Mouse (Mus musculus) left cerebral cortex, postnatal 4 days (tissue): ENCODE measurements around the gene Dgkz. TPM values are rescaled to one million over a fixed set of nuclear protein-coding genes. Genes with fewer than 3 reads are reported as not detected.

ENCODE experiments used
- DNase-seq: peaks from one replicate; pipeline ENCODE4 v3.0.0-alpha.2; 2022
- intact Hi-C: fragments of 180-260 bp; cut with DNase I; formaldehyde crosslinking; loops from one replicate; pipeline ENCODE4 v1.15.1; 2025
- total RNA-seq, 2 experiments: library from RNA; stranded (reverse); gene quantifications; 2 replicates each; pipeline ENCODE4 v1.2.3; 2021

Gene Dgkz
- total RNA-seq, 2 experiments from 2014 or later = 134 to 158 TPM

- peak; percentile 57 for DNase-seq
- intact Hi-C loops = no loop called here
These were observed 22.4 kb upstream of the Dgkz start for GRCm38 (mm10) chr2:91997905-91998608.

DNA sequence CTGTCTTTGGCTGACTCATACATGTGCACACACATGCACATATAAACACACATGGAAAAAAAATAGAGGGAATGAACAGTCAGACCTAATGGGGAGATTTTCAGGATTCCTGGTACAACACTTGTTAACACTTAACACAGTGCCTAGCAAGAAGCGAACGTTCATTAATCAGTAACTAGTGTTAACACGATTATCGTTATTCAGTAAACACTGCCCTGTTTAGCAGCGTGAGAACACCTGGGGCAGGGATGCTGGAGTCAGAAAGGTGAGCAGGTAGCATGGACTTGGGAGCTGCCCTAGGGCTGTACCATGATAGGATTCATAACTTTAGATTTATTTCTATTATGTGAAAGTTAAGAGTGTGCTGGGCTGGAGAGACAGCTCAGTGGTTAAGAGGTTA is 20.3 kb upstream of the Dgkz start:
- DNase-seq = no peak
- intact Hi-C loops = no loop called here

GRCm38 (mm10) chr2:91993409-91993808 is 17.7 kb upstream of the Dgkz start:
- intact Hi-C loops = no loop called here
- no peak for DNase-seq

GRCm38 (mm10) chr2:91989750-91990149 is 14.1 kb upstream of the Dgkz start:
- DNase-seq = no peak

DNA sequence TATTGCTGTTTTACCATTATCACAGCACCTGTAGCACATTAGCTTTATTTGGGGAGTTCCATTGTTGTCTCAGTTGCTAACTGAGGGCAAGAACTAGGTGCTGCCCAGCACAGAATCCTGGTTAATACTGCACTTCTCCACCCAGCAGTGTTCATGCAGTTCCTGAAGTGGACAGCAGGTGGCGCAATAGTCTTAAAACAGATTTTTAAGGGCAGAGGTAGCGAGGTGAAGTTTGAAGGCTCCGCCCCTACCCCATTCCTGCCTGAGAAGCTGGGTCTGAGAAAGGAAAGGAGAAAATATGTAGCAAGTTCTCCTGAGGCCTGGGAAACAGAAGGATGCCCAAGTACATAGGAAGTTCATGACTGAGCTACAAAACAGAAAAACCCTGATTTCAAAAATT is 11.9 kb upstream of the Dgkz start:
- intact Hi-C loops = loop anchor here (5.0 kb wide), 1 partner anchor 70 kb away; no protein-coding TSS in a partner anchor
- DNase-seq = peak; percentile 89

More at GRCm38 (mm10) chr2:91989750-91990149, 14.1 kb upstream of the Dgkz start:
- intact Hi-C loops = loop anchor here (5.0 kb wide), 1 partner anchor 68 kb away; no protein-coding TSS in a partner anchor

DNA sequence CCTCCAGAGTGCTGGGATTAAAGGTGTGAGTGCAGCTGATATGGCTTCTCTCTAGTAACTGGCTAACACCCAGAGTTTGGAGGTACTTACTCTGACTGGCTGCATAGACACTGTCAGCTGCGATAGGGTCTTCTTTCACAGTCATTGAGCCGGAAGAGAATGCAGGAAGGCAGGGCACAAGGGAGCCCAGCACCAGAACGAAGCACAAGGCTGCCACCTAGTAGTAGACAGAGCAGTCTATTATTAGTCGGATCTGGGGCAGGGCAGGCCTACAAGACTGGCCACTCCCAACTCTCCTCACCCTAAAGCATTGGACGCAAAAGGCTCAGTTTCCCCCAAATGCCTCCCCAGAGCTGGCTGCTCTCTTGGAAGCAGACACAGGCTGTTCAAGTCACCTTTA is 10.4 kb upstream of the Dgkz start:
- intact Hi-C loops = loop anchor here (5.0 kb wide), 1 partner anchor 71 kb away; no protein-coding TSS in a partner anchor
- DNase-seq = peak; percentile 58

DNA sequence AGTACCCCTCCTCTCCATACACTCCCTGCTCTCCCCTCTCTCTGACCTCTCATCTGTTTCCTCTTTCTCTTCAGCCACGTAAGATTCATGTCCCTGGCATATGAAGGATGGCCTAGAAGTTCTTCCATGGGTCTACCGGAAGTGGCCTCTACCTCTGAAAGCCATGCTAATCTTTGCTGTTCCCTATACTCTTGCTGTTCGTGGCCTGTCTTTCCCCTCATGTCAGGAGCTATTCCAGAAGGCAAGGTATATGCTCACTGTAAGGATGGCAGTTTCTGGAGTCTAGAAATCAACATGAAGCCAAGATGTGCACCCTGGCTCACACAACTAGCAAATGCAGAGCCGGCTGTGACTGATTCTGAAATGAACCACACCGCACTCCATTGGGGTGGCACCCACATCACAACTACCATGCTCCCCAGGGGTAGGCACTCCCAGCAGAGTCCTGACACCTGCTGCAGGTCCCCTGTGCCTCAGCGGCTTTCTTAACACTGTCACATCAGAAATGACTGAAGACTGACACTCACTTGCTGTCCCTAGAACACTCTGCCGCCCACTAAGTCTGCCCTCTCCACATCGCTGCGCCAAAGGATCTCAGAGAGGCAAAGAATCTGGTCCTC is 9.4 kb upstream of the Dgkz start:
- no peak for DNase-seq
- intact Hi-C loops = loop anchor here (5.0 kb wide), 1 partner anchor 72 kb away; no protein-coding TSS in a partner anchor

DNA sequence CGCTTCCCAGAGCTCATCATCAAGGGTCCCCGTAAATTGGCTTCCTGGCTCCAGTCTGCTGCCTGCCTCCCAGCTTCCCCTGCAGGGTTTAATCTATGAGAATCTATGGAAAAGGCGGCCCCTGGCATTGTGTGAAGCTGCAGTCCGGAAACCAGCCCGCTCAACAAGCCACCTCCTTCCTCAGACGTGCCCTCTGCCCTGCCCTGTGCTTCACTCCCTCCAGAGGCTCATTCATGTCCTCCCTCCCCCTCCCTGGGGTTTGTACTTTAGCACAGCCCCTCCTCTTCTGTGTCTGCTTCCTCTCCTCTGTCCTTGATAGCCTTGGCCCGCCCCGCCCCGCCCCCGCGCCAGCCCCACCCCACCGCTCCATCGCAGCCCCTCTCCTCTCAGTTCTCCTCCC is 8.8 kb upstream of the Dgkz start:
- DNase-seq = no peak
- intact Hi-C loops = no loop called here

DNA sequence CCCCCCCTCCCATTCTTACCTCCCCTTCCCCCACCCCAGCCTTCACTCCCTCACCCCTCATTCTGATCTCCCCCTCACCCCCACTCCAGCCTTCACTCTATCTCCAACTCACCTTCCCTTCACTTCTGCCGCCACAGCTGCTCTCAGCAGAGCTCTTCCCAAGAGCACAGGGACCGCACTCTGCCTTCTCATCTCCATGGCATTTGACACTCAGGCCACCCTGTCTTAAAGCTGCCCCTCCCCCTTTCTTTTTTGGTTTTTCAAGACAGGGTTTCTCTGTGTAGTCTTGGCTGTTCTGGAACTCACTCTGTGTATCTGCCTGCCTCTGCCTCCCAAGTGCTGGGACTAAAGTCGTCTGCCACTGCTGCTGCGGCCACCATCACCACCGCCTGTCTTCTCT is 5.2 kb upstream of the Dgkz start:
- DNase-seq = no peak
- intact Hi-C loops = no loop called here

DNA sequence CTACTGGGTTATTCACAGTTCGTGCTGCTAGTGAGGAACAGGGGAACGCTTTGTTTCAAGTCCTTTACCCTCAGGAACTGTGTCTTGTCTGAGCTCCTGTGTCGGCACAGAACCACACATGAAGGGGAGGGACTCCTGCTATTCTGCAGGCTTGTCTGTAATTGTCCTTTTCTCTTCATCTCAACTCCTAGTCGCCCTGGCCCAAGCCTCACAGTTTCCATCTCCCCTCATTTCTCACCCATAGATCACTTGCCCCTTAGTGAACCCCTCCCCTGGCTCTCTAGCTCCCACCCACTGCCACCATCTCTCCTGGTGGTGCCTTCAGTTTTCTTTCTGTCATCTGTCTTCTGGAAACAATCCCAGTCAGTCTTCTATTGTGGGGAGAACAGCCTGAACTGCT is 4.6 kb upstream of the Dgkz start:
- intact Hi-C loops = no loop called here
- DNase-seq = no peak

GRCm38 (mm10) chr2:91978547-91978946 is 2.9 kb upstream of the Dgkz start:
- intact Hi-C loops = no loop called here
- no peak for DNase-seq

GRCm38 (mm10) chr2:91977960-91978359 is 2.3 kb upstream of the Dgkz start:
- intact Hi-C loops = no loop called here
- no peak for DNase-seq

- intact Hi-C loops = no loop called here
- DNase-seq = no peak
These were observed 2.1 kb downstream of the Dgkz start for GRCm38 (mm10) chr2:91973416-91974135.

DNA sequence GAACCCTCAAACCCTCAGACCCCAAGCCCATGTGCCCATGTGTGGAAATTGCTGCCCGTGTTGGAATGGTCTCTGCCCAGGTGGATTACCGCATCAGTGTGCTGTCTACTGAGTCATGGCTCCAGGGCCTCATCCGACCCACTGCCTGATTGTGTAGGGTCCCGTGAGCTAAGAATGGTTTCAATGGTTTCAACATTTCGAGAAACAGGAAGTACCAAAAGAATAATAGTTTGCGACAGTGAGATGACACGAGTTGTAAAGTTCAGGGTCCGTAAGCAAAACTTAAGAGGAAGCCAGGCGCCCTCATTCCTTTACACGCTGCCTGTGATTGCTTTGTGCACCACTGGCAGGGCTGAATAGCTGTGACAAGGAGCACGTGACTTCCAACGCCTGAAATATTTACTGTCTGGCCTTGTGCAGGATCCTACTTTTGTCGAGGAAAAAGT is 3.5 kb downstream of the Dgkz start:
- intact Hi-C loops = no loop called here
- DNase-seq = no peak

- peak; percentile 81 for DNase-seq
- intact Hi-C loops = no loop called here
These were observed 4.2 kb downstream of the Dgkz start for GRCm38 (mm10) chr2:91971231-91972097.

GRCm38 (mm10) chr2:91967962-91968361 is 7.7 kb downstream of the Dgkz start:
- intact Hi-C loops = no loop called here

DNA sequence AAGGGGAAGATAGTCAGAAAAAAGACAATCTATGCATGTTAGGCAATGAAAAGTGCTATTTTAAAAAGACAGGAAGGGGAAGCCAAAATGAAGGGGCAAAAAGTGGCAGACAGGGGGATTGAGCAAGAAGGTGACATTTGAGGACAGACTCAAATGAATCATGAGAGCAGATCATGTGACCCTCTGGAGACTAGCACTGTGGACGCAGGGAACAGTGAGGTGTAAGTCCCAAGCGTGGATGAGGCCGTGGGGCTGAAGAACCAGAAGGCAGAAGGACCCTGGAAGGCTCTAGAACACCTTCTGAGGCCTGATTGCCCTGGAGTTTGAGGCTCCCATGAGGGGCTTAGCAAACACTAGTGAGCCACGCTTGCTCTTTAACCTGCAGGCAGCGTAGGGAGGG is 9.3 kb downstream of the Dgkz start:
- no peak for DNase-seq
- intact Hi-C loops = no loop called here

More at GRCm38 (mm10) chr2:91967962-91968361, 7.7 kb downstream of the Dgkz start:
- DNase-seq = no peak

GRCm38 (mm10) chr2:91965417-91965816 is 10.2 kb downstream of the Dgkz start:
- intact Hi-C loops = no loop called here
- no peak for DNase-seq

GRCm38 (mm10) chr2:91964610-91965204 is 11.0 kb downstream of the Dgkz start:
- DNase-seq = no peak
- intact Hi-C loops = no loop called here

- DNase-seq = peak; percentile 97
- intact Hi-C loops = no loop called here
These were observed 12.2 kb downstream of the Dgkz start for GRCm38 (mm10) chr2:91963443-91963932.
